Mouse (Mus musculus) heart, postnatal 25 days (tissue): ENCODE measurements at regions not wholly inside any gene's neighbourhood (a gene's known extent, or its start where the extent isn't known, plus 50 kb on each side); places are given as distances from the start of the nearest gene placed in this dataset.

Experiments used
- DNase-seq: peaks from one replicate; pipeline ENCODE4 v3.0.0; 2022; ENCODE audit warnings: low spot score
- intact Hi-C: fragments of 180-260 bp; cut with DNase I; formaldehyde crosslinking; loops from one replicate; pipeline ENCODE4 v1.15.1; 2025

DNA sequence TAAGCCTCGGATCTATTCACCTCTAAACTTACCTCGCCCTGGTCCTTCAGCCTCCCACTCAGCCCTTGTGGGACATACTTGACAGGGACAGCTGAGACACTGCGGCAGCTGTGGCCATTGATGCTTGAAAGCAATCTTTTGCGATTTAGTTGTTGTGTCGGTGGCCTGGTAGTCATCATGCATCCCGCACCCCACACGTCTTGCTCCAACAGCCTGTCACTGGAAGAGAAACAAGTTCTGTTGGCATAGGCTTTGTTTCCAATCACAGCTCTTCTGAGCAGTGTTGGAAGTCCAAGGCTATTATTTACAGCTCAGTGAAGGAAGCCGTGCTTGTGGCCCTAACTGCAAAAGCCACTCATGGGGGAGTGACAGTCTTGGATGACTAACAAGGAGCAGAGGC, 480.2 kb upstream of the Castor2 start:
- intact Hi-C loops, result no loop called here
- DNase-seq, result no peak

GRCm38 (mm10) chr5:133601241-133601739, 498.2 kb upstream of the Castor2 start:
- no peak for DNase-seq
- intact Hi-C loops, result no loop called here

DNA sequence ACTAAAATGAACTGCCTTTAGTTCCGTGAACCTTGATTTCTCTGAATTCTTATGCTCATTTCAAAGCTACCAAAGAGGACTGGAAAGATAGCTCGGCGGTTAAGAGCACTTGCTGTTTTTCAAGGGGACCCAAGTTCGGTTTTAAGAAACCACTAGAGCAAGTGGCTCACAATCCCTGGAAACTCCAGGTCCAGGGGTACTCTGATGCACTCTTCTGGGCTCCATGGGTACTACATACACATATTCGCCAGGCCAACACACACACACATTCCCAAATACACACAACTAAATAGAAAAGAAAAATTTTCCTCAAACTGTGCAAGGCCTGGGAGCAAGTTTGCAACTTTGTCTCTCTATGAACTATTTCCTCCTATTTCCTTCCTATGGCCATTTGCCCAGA, 498.9 kb upstream of the Castor2 start:
- no peak for DNase-seq
- intact Hi-C loops, result no loop called here

GRCm38 (mm10) chr5:133598105-133598504, 501.4 kb upstream of the Castor2 start:
- intact Hi-C loops, result no loop called here

GRCm38 (mm10) chr5:133586492-133586891, 513.0 kb upstream of the Castor2 start:
- intact Hi-C loops, result loop anchor here (10.0 kb wide), 2 partner anchors 1352 to 1472 kb away; no protein-coding TSS in a partner anchor

More at GRCm38 (mm10) chr5:133598105-133598504, 501.4 kb upstream of the Castor2 start:
- DNase-seq, result no peak

DNA sequence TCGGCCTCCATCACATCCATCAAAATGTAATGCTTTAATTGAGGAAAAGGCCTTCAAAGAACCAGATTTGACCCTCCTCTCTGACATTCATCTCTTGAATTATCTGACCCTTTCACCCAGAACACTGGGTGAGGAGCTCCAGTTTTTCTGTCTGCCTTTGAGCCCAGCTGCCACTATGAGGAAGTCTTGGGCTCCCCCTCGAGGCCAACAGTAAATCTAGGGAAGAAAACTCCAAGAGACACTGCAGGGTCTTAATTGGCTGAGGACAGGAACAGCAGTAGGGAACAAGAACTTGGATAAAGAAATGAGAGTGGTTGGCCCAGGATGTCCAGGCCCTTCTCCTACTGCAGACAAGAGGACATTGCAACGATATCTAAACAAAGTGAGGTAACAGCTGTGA, 514.3 kb upstream of the Castor2 start:
- intact Hi-C loops, result loop anchor here (10.0 kb wide), 2 partner anchors 1350 to 1470 kb away; no protein-coding TSS in a partner anchor
- DNase-seq, result no peak

More at GRCm38 (mm10) chr5:133586492-133586891, 513.0 kb upstream of the Castor2 start:
- no peak for DNase-seq

DNA sequence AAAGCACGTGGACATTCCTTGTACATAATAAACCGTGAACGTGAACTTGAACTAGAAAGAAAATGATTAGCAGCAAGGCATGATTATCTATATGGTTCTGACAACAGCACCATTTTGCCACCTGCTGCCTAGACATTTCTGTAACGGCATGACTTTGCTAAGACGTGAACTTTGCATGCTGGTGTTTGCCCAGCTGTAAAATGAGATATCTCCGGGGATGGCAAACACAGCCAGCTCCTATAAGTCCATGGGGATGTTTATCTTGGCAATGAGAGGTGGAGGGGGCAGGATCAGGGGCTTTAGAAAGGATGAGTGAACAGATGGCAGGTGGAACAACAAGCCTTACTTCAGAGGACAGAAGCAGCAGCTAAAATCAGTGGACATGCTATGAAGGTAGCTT, 522.9 kb upstream of the Castor2 start:
- intact Hi-C loops, result no loop called here
- DNase-seq, result no peak

GRCm38 (mm10) chr5:133569096-133569495, 530.4 kb upstream of the Castor2 start:
- no peak for DNase-seq
- intact Hi-C loops, result no loop called here

DNA sequence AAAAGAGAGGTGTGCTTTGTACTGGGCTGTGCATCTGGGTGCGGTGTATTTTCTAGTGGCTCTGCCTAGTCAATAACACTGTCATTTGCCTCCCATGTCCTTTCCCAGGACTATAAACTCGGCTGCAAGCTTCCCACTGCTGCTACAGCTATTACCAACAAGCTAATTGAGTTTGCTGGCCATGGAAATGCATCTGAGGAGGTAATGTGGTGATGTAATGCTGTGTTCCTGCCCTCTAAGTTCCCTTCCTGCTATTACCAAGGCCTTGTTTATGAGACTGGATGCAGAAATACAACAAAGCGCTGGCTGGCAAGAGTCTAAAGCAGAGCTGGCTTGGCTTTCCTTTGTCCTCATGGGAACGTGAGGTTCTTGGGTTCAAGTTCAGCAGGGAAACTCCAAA, 533.0 kb upstream of the Castor2 start:
- no peak for DNase-seq
- intact Hi-C loops, result no loop called here

GRCm38 (mm10) chr5:133550657-133551056, 548.9 kb upstream of the Castor2 start:
- DNase-seq, result no peak

GRCm38 (mm10) chr5:133542217-133542616, 557.3 kb upstream of the Castor2 start:
- no peak for DNase-seq
- intact Hi-C loops, result no loop called here

More at GRCm38 (mm10) chr5:133550657-133551056, 548.9 kb upstream of the Castor2 start:
- intact Hi-C loops, result no loop called here

- intact Hi-C loops, result loop anchor here (5.0 kb wide), 1 partner anchor 1300 kb away; no protein-coding TSS in a partner anchor
- DNase-seq, result no peak
Observed at GRCm38 (mm10) chr5:133532678-133533077, 566.8 kb upstream of the Castor2 start.

DNA sequence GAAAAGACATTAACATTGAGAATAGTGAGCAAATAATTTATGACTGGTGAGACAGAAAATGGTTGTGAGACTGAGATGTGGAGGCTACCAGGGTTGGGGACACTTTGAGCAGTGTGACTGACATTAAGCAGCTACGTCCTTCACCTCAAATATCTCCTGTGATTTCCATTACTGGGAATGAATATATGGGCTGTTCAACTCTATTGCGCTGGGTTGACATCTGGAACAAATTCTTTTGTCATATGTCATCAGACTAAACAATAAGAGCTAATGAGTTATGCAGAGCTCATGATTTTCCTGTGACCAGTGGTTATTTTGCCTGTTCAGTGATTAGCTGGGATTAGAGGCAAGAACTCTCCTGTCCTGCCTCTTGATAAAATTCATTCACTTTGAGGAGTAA, 593.9 kb upstream of the Castor2 start:
- intact Hi-C loops, result no loop called here

GRCm38 (mm10) chr5:133487806-133488290, 611.7 kb upstream of the Castor2 start:
- DNase-seq, result peak; percentile 52
- intact Hi-C loops, result loop anchor here (5.0 kb wide), 1 partner anchor 1971 kb away; no protein-coding TSS in a partner anchor

More for the DNA sequence above, 593.9 kb upstream of the Castor2 start:
- no peak for DNase-seq

DNA sequence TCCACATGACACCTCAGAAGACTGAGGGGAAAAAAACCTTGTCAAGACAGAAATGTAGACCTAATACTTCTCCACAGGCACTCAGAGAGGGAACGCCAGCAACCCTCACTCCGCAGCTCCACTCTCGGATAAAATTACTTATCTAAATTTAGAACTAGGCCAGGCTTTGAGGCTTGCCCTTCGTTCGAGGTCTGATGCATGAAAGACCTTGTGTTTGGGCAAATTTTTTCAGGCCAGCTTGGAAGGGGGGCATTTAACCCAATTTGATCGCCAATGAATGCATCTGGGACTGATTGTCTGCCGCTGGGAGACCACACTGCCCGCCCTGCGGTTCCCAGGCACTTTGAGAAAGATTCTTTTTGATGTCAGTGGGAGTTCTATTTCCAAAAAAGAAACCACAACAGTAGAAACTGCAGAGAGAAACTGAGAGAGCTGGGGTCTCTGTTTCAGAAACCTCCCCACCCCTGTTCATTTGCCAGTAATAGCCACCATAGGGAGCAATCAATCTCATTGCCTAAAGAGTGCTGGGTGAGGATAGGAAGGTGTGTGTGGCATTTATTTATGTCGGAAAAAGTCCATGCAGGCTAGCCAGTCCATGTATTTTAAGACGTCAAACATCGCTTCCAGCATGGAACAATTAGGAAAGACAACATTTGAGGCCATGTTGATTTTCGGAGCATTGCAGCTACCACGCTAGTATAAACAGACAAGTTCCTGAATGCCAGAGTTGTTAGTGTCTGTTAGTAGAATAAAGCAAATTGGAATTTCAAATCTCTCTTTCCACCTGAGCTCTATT, 617.0 kb upstream of the Castor2 start:
- intact Hi-C loops, result no loop called here
- no peak for DNase-seq

DNA sequence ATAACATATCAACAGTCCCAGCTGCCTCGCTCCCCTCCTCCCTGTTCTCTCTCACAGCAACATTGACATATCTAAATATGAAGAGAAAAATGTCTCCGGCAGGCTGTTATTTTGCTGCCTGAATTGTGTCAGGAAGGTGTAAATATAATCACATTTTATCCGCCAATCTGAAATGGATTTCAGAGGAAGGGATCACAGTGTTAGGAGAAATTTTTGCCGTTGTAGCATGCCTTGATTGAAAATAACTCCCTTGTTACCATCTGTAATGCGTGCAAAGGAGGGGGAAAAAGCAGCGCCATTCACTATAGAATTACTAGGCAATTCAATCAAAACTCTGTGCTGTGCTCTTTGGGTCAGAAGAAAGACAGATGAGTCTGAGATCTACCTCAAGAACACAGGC, 620.3 kb upstream of the Castor2 start:
- no peak for DNase-seq

DNA sequence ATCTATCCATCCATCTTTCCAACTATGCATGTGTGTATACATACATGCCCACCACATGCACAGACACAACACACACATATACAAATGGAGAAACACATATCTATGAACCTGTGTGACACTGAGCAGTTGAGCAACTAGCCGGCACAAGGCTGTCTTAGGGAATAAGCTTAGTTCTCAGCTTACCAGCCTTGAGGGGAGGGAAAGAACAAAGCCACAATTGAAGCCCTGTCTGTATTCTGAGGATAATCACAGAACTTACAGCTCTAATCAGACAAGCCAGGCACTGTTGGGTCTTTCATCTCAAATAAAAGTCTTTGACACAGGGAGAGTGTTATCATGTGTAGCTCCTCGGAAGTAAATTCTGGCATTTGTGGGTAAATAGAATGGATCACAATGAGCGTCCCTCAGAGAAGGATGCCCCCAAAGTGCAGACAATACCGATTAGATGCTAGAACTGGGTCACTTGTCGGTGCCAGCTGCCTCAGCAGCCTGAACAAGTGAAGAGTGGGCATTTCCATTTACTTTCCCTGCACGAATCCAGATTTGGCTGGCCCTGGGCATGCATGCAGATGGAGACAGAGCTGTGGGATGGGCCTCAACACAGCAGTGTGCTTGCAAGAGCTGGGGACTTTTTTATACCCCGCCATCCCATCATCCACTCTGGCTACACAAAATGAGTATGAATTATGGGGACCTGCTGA, 646.0 kb upstream of the Castor2 start:
- intact Hi-C loops, result no loop called here
- no peak for DNase-seq

More for the DNA sequence above, 620.3 kb upstream of the Castor2 start:
- intact Hi-C loops, result no loop called here

- intact Hi-C loops, result no loop called here
- no peak for DNase-seq
Observed at GRCm38 (mm10) chr5:133449926-133450325, 649.6 kb upstream of the Castor2 start.

DNA sequence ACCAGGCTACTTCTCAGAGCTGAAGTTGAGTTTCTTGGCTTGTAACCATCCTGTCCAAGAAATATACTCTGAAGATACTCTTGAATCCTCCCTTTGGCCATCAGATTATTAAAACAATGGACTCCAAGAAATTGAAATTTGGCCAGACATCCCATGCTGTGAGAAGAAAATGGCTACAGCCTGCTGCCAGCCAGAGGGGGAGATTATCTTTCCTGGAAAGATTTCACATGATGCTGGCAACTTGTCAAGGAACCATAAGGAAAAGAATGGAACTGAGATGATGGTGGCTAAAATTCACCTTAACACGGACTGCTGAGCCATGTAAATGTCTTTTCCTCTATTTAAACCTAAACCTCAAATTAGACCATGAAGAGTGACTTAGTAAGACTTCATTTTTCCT, 698.7 kb upstream of the Castor2 start:
- no peak for DNase-seq
- intact Hi-C loops, result no loop called here

DNA sequence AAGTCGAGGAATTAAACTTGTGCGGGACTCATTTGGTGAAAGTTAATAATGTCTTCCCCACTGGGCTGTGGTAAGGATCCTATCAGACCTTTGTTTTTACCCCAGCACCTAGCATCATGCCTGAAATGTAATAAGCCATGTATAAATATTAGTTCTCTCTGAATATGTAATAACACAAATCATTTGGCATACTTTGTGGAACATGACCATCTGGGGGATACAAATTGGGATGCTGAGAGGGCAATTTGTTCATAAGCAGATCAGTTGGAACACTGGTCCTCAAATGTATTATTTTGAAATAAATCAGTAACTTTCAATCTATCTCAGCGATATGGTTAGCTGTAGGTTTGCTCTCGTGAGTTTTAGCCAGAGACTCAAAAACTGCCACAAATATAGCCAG, 709.6 kb upstream of the Castor2 start:
- no peak for DNase-seq

More for the DNA sequence above, 709.6 kb upstream of the Castor2 start:
- intact Hi-C loops, result no loop called here
